Mouse (Mus musculus) forebrain, postnatal 0 days (tissue): ENCODE results near the gene Vmn1r3. TPM values are rescaled to one million over a fixed set of nuclear protein-coding genes. Genes with fewer than 3 reads are reported as not detected.
"Not testable (repeated sequence)": the region's sequence is repeated elsewhere in the genome, so short reads cannot be mapped to it uniquely, and the experiment has no call there.

ENCODE experiments used
- ATAC-seq: fragments of 200-750 bp; cut with Nextera tagmentation; 2 replicates; pipeline ENCODE4 v1.8.0; 2017; ENCODE audit warnings: mild to moderate bottlenecking, moderate library complexity
- DNase-seq: peaks from one replicate; pipeline ENCODE4 v3.0.0-alpha.2; 2015
- H3K27ac ChIP-seq: fragments of 300-500 bp; sonication (generic); 2 replicates; pipeline ENCODE4 v1.5.1; 2014; ENCODE audit warnings: low read depth, mild to moderate bottlenecking, antibody characterized with exemption, low read length, moderate library complexity, mixed read lengths
- H3K27me3 ChIP-seq: fragments of 300-500 bp; sonication (generic); 2 replicates; pipeline ENCODE4 v1.6.1; 2014; ENCODE audit warnings: mild to moderate bottlenecking, low read length, mixed read lengths; ENCODE audit not compliant: insufficient read depth
- H3K36me3 ChIP-seq: fragments of 300-500 bp; sonication (generic); 2 replicates; pipeline ENCODE4 v1.6.1; 2014; ENCODE audit warnings: mild to moderate bottlenecking, moderate library complexity; ENCODE audit not compliant: insufficient read depth
- H3K4me1 ChIP-seq: fragments of 300-500 bp; sonication (generic); 2 replicates; pipeline ENCODE4 v1.6.1; 2014; ENCODE audit warnings: antibody characterized with exemption; ENCODE audit not compliant: insufficient read depth
- H3K4me2 ChIP-seq: fragments of 300-500 bp; sonication (generic); 2 replicates; pipeline ENCODE4 v1.6.1; 2014; ENCODE audit warnings: low read depth, mild to moderate bottlenecking, moderate library complexity
- H3K4me3 ChIP-seq: fragments of 300-500 bp; sonication (generic); 2 replicates; pipeline ENCODE4 v1.5.1; 2014; ENCODE audit warnings: low read depth, low read length, mixed read lengths
- H3K9ac ChIP-seq: fragments of 300-500 bp; sonication (generic); 2 replicates; pipeline ENCODE4 v1.6.1; 2014; ENCODE audit warnings: mild to moderate bottlenecking
- H3K9me3 ChIP-seq: fragments of 300-500 bp; sonication (generic); 2 replicates; pipeline ENCODE4 v1.6.1; 2016; ENCODE audit warnings: low read length
- CTCF ChIP-seq: sonication (generic); IDR thresholded peaks from 2 replicates; pipeline ENCODE4 v1.5.1; 2016; ENCODE audit warnings: antibody characterized with exemption, control low read depth, low read depth
- WGBS: fragments of 180-500 bp; shearing (Covaris S2); extraction: QIAGEN DNeasy Blood & Tissue Kit; methylation state at CpG from one replicate; pipeline ENCODE4 v1.1.7; 2014; 5-methylcytosine and 5-hydroxymethylcytosine counted together
- polyA plus RNA-seq: library from polyadenylated mRNA; unstranded; fragments of >200 nt; fragmentation: Nextera tagmentation; extraction: Ambion mirVana; gene quantifications from 2 replicates; pipeline ENCODE4 v1.2.1, GENCODE M21; 2015
- total RNA-seq: library from RNA; depleted of rRNA; stranded (reverse); fragments of >200 nt; gene quantifications from 2 replicates; pipeline ENCODE4 v1.2.3, GENCODE M21; 2014; rRNA removed

Vmn1r3 gene
- total RNA-seq, result not detected in 2 replicates
- not detected in 2 replicates for polyA plus RNA-seq

DNA sequence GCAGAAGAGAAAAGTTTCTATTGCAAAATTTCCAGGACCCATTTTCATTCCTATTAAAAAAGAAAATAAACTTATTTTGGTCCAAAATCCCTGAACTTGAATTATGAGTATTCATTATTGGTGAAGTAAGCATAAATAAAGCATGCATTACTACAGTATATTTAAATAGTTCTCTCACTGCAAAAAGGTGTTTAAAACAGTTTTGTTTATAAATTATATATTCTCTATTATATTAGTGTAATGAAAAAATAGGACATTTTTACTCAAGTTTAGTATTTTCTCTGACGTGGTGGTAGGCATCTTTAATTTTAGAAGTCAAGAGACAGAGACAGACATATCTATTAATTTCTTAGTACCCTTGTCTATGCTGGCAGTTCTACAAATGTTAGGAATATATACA lies at the start of gene Vmn1r3:
Vmn1r3 (minus strand) TSS at position 101 of the 400 bp plus-strand sequence.
- ATAC-seq, H3K36me3 ChIP-seq, H3K4me1 ChIP-seq, H3K9me3 ChIP-seq, H3K4me3 ChIP-seq, H3K9ac ChIP-seq, DNase-seq, H3K27ac ChIP-seq, H3K27me3 ChIP-seq, H3K4me2 ChIP-seq: not testable (repeated sequence)
- 92% methylated on average over 1 of the region's 1 CpGs for WGBS

DNA sequence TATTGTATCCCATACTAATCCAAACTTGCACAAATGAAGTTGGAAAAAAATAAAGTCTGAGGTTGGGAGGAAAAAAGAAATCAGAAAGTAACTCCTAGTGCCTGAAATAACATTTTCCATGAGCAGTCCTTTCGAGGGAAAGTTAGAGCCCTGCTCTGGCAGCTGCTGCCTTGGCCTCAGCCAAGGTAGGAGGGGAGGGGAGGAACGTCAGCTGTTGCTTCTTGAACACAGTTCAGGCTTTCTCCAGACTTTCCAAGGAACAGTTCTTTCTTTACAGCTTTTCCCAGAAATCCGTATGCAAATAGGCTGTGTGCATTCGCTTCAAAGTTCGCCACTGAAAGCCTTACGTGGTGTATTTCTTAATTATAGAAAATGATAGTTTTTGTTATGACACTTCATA lies 46.9 kb upstream of the Vmn1r3 start:
- ATAC-seq, result peak; percentile 66
- Histone ChIP-seq H3K4me2 (no peak overlapping the region), H3K36me3 (no peaks in the 10 kb centered on the region), H3K27ac (no peak overlapping the region), H3K9me3 (peaks cover 39% of the 10 kb centered on the region; the same call in 1 of the 2 replicates), H3K4me1 (no peaks in the 10 kb centered on the region), H3K9ac (no peak overlapping the region), H3K4me3 (no peak overlapping the region), H3K27me3 (no peaks in the 10 kb centered on the region)
- WGBS, result 64% methylated on average over 6 of the region's 6 CpGs
- TF ChIP-seq CTCF, result no peak
- peak; percentile 23 for DNase-seq

DNA sequence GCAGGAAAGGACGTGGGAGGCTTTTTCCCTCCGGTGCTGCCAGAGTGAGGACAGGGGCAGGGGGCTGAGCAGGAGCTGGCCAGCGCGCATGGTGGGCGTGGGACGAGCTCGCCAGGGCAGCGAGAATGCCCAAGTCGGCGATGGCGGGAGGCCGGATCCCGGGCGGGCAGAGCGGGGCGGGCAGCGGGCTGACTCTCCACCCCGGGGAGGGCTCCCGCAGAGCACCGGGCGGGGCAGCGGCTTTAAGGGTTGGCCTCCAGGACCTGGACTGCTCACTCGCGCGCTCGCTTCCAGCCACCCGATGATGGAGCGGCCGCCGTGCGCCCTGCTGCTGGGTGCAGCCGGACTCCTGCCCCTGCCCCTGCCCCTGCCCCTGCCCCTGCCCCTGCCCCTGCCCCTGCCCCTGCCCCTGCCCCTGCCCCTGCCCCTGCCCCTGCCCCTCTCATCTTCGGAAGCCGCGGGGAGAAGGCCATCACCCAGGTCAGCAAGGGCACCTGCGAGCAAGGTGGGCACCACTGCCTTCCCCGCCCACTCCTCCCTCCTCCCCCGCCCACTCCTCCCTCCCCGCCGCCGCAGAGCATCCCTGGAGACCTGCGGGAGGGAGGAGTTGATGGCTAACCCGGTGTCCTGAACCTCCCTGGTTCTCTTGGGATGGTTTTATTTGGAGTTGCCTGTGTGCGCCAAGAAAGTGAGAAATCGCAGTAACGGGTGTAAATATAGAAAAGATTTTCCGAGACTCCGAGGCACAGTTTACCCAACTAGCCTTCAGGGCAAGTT lies 45.9 kb upstream of the Vmn1r3 start:
- Histone ChIP-seq H3K4me1 (no peaks in the 10 kb centered on the region), H3K9me3 (peaks cover 43% of the 10 kb centered on the region; the same call in 1 of the 2 replicates), H3K9ac (no peak overlapping the region), H3K36me3 (no peaks in the 10 kb centered on the region), H3K4me2 (peak overlapping the region; percentile 46), H3K4me3 (peak overlapping the region; percentile 20; the same call in 1 of the 2 replicates), H3K27ac (no peak overlapping the region), H3K27me3 (no peaks in the 10 kb centered on the region)
- no peak for DNase-seq
- ATAC-seq, result no peak
- 7% methylated on average over 32 of the region's 48 CpGs for WGBS
- TF ChIP-seq CTCF, result no peak

DNA sequence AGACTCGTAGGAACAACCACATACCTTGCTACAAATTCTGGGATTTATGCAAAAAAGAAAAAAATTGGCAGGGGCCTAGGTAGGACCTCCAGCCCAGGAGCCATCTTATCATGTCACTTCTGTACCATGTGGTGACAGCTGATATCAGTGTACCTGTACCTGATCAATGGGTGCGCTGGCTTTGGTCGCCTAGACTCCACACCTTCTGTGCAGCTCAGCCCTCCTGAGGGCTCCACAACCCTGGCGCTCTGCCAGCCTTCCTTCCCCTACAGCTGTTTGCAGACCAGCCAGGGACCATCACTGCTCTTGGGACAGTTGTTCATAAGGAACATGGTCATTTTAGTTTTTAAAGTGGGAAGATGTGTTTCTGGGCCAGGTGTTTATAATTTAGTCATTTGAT lies 44.4 kb upstream of the Vmn1r3 start:
- WGBS, result 71% methylated on average over 4 of the region's 4 CpGs
- no peaks in the 10 kb centered on the region for H3K36me3 ChIP-seq
- H3K27ac ChIP-seq, result no peak overlapping the region
- no peaks in the 10 kb centered on the region for H3K4me1 ChIP-seq
- H3K9me3 ChIP-seq, result peaks cover 56% of the 10 kb centered on the region
- no peaks in the 10 kb centered on the region for H3K27me3 ChIP-seq
- H3K9ac ChIP-seq, result no peak overlapping the region
- H3K4me2 ChIP-seq, result no peak overlapping the region
- TF ChIP-seq CTCF, result no peak
- no peak overlapping the region for H3K4me3 ChIP-seq
- DNase-seq (no peak), ATAC-seq (no peak)

DNA sequence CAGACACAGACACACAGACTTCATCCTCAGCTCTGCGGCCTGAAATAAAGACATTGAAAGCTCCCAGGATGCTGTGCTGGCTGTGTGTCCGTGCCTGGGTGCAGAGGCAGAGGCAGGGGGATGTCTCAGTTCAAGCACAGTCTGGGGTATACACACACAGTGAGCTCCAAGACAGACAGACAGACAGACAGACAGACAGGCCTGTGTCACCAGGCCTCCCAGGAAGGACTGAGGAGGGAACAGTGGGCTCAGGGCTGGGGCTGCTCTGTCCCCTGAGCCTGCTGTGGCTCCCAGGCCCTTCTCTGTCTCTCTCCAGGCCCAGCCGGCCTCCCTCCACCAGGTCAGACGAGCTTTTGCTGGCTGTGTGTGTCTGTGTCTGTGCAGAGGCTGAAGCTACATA lies 43.3 kb upstream of the Vmn1r3 start:
- Histone ChIP-seq H3K4me3 (no peak overlapping the region), H3K27me3 (no peaks in the 10 kb centered on the region), H3K4me1 (no peaks in the 10 kb centered on the region), H3K36me3 (no peaks in the 10 kb centered on the region), H3K27ac (no peak overlapping the region), H3K9me3 (peaks cover 56% of the 10 kb centered on the region), H3K9ac (no peak overlapping the region), H3K4me2 (no peak overlapping the region)
- DNase-seq (no peak), ATAC-seq (no peak)
- no peak for TF ChIP-seq CTCF
- WGBS, result 65% methylated on average over 4 of the region's 4 CpGs

DNA sequence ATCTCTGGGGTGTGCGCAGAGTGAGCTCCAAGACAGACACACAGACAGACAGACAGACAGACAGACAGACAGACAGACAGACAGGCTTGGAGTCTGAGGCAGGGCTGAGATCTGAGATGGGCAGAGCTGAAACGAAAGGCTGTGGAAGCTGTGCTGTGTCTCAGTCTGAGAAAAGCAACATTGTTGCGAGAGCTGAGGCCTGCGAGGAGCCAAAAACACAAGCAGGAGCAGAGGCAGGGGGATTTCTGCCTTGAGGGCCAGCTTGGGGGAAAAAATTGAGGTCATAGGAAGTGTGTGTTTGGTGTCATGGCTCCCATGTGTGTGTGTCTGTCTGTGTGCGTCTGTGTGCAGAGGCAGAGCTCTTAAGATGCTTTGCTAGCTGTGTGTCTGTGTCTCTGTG lies 42.6 kb upstream of the Vmn1r3 start:
- Histone ChIP-seq H3K4me1 (no peaks in the 10 kb centered on the region), H3K36me3 (no peaks in the 10 kb centered on the region), H3K9me3 (peaks cover 55% of the 10 kb centered on the region), H3K9ac (no peak overlapping the region), H3K27me3 (no peaks in the 10 kb centered on the region), H3K4me3 (no peak overlapping the region), H3K4me2 (no peak overlapping the region), H3K27ac (no peak overlapping the region)
- WGBS, result 68% methylated on average over 5 of the region's 5 CpGs
- DNase-seq, result no peak
- no peak for TF ChIP-seq CTCF
- ATAC-seq, result no peak

DNA sequence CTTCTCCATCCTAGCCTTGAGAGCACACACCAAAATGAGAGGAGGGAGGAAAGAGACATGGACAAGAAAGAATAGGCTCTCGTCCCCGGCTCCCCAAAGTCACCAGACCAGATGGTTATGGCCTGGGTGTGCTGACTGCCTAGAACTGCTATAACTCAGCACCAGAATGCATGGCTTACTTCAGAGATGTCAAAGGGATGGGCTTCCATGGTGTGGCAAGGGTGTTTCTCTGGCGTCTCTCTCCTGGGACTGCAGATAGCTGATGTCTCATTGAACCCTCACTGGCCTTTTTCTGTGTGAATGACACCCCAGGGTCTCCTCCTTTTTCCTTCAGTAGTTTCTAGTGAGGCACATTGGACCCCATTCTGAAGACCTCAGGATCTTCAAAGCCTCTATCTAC lies 41.3 kb upstream of the Vmn1r3 start:
- Histone ChIP-seq H3K9me3 (peaks cover 46% of the 10 kb centered on the region), H3K4me2 (no peak overlapping the region), H3K36me3 (no peaks in the 10 kb centered on the region), H3K4me3 (no peak overlapping the region), H3K9ac (no peak overlapping the region), H3K27ac (no peak overlapping the region), H3K4me1 (no peaks in the 10 kb centered on the region), H3K27me3 (no peaks in the 10 kb centered on the region)
- DNase-seq (no peak), ATAC-seq (no peak)
- WGBS, result 68% methylated on average over 3 of the region's 3 CpGs
- TF ChIP-seq CTCF, result no peak

DNA sequence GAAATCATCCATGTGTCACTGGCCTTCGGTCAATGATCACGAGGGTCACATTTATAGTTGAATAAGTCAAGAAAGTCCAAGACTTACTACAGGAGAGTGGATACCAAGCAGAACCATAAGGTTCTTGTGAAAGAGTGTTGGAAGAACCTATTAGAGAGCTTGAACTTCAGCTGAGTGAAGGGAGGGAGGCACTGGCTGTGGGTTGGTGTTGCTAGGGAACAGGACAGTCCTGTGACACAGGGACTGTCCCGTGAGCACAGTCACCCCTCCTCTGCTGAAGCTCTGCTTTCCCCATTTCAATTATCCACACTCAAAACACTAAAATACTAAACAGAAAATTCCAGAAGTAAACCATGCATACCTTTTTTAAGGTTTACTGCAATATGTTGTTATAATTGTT lies 40.3 kb upstream of the Vmn1r3 start:
- H3K4me3 ChIP-seq, H3K27me3 ChIP-seq, ATAC-seq, H3K9ac ChIP-seq, DNase-seq, H3K4me2 ChIP-seq, H3K27ac ChIP-seq, H3K4me1 ChIP-seq, H3K36me3 ChIP-seq: not testable (repeated sequence)
- H3K9me3 ChIP-seq, result peaks cover 46% of the 10 kb centered on the region
- WGBS, result 56% methylated on average over 3 of the region's 3 CpGs

DNA sequence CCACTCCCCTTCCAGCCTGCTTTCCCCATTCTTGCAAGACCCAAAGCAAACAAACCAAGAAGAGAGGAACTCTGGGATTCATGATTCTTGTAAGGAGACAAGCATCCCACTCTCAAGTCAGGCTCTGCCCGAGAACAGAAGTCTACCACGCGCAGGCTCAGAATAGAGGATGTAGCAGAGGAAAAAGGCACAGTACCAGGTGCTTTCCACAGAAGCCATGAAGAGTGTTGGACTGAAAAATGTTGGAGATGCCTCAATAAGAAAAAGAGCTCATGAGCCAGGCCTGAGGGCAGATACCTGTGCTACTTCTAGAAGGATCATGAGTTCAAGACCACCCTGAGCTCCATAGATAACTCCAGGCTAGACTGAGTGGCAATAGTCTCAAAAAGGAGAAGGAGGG lies 39.7 kb upstream of the Vmn1r3 start:
- H3K4me1 ChIP-seq, H3K27ac ChIP-seq, ATAC-seq, H3K27me3 ChIP-seq, H3K9ac ChIP-seq, DNase-seq, H3K4me3 ChIP-seq, H3K36me3 ChIP-seq, H3K4me2 ChIP-seq: not testable (repeated sequence)
- peaks cover 44% of the 10 kb centered on the region for H3K9me3 ChIP-seq
- 56% methylated on average over 3 of the region's 3 CpGs for WGBS

DNA sequence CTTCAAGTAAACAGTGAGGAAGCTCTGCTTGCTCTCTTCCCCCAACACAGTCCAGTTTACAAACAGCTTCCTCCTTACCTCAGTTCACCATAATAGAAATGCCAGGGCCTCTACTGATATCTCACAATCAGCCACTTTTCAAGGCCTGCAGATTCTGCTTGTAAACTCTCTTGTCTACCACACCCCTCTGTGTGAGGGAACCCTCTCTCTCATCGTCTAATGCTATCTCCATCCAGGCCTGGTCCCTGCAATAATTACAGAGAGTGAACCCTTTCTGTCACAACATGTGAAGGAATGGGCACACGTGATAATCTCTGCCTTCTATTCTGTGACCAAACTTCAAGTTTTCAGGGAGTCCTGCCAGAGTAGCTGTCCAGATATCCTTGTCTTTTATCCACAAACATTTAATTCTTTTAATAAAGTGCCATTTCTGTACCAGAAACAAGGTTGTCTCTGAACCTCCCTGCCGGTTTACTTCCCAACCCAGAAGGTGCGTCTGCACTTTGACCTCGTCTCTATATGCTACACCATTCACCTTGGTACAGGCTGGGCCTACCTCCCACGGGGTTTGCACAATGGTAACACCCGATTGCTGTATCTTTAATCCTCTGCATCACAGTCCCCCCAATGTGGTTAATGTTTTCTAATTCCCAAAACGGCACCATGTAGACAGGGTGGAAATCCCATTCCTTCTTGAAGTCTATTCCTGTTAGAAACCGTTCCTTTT lies 38.5 kb upstream of the Vmn1r3 start:
- H3K36me3 ChIP-seq, H3K4me3 ChIP-seq, H3K4me1 ChIP-seq, H3K27me3 ChIP-seq, H3K9ac ChIP-seq, DNase-seq, H3K27ac ChIP-seq, H3K4me2 ChIP-seq, ATAC-seq: not testable (repeated sequence)
- WGBS, result 68% methylated on average over 5 of the region's 9 CpGs
- peaks cover 35% of the 10 kb centered on the region for H3K9me3 ChIP-seq
